Mouse (Mus musculus) erythroblast, adult 5-6 weeks (primary cell): ENCODE measurements at regions not wholly inside any gene's neighbourhood (a gene's known extent, or its start where the extent isn't known, plus 50 kb on each side); places are given as distances from the start of the nearest gene placed in this dataset.
A peak's percentile ranks its signal among the peaks of the same experiment; 100 is the strongest.

Source experiments
- ATAC-seq: replicated peaks from 2 replicates; pipeline ENCODE4 v1.8.0; 2016; ENCODE audit warnings: moderate number of reproducible peaks, mild to moderate bottlenecking, moderate TSS enrichment, inconsistent platforms; ENCODE audit not compliant: poor library complexity, low FRiP score, severe bottlenecking

GRCm38 (mm10) chr2:78972288-78973117, 104.6 kb downstream of the Ube2e3 start:
- ATAC-seq = no peak

GRCm38 (mm10) chr2:78973811-78974210, 105.9 kb downstream of the Ube2e3 start:
- no peak for ATAC-seq

GRCm38 (mm10) chr2:78974683-78975392, 106.9 kb downstream of the Ube2e3 start:
- no peak for ATAC-seq

GRCm38 (mm10) chr2:78975393-78975774, 107.5 kb downstream of the Ube2e3 start:
- ATAC-seq = no peak

GRCm38 (mm10) chr2:78976084-78976483, 108.2 kb downstream of the Ube2e3 start:
- ATAC-seq = no peak

- no peak for ATAC-seq
Observed at GRCm38 (mm10) chr2:78977632-78978397, 109.9 kb downstream of the Ube2e3 start.

GRCm38 (mm10) chr2:78980019-78980418, 112.1 kb downstream of the Ube2e3 start:
- ATAC-seq = no peak

- ATAC-seq = no peak
Observed at GRCm38 (mm10) chr2:78980661-78981229, 112.8 kb downstream of the Ube2e3 start.

- ATAC-seq = no peak
Observed at GRCm38 (mm10) chr2:78983347-78983746, 115.4 kb downstream of the Ube2e3 start.

GRCm38 (mm10) chr2:78983944-78984498, 116.1 kb downstream of the Ube2e3 start:
- no peak for ATAC-seq

- ATAC-seq = no peak
Observed at GRCm38 (mm10) chr2:78986984-78987383, 119.1 kb downstream of the Ube2e3 start.

GRCm38 (mm10) chr2:78987388-78987787, 119.5 kb downstream of the Ube2e3 start:
- ATAC-seq = no peak

- no peak for ATAC-seq
Observed at GRCm38 (mm10) chr2:78988224-78988623, 120.3 kb downstream of the Ube2e3 start.

GRCm38 (mm10) chr2:78994800-78995555, 127.1 kb downstream of the Ube2e3 start:
- ATAC-seq = no peak

- no peak for ATAC-seq
Observed at GRCm38 (mm10) chr2:78998637-78999036, 130.7 kb downstream of the Ube2e3 start.

GRCm38 (mm10) chr2:78999410-78999809, 131.5 kb downstream of the Ube2e3 start:
- no peak for ATAC-seq

GRCm38 (mm10) chr2:79004862-79005261, 136.9 kb downstream of the Ube2e3 start:
- no peak for ATAC-seq

GRCm38 (mm10) chr2:79008642-79009041, 140.7 kb downstream of the Ube2e3 start:
- ATAC-seq = 0 out of 2 replicates have a peak, but pooled peaks have one; percentile 30

GRCm38 (mm10) chr2:79009791-79010190, 141.9 kb downstream of the Ube2e3 start:
- no peak for ATAC-seq
